Mouse (Mus musculus) hematopoietic stem cell, adult 5-6 weeks (primary cell): Measurements from ENCODE around the gene Lhx1. TPM values are rescaled to one million over a fixed set of nuclear protein-coding genes. Genes with fewer than 3 reads are reported as not detected.

Source experiments
- ATAC-seq, 2 experiments: fragments of 125-278 bp in 1 of 2; replicated peaks in 1 of 2; 2 replicates each; pipeline ENCODE4 v1.8.0; 2016 to 2017; ENCODE audit warnings: inconsistent platforms in 2 of 2, mild to moderate bottlenecking in 2 of 2, moderate number of reproducible peaks in 2 of 2, low read depth in 1 of 2, moderate TSS enrichment in 1 of 2; ENCODE audit not compliant: low FRiP score in 2 of 2, poor library complexity in 2 of 2, severe bottlenecking in 2 of 2, insufficient read depth in 1 of 2, low TSS enrichment in 1 of 2
- total RNA-seq: library from RNA; stranded (forward); fragments of 172-1452, 232-1000 nt; gene quantifications from 2 replicates; pipeline ENCODE4 v1.2.3, GENCODE M21; 2017

The Lhx1 gene
- not detected in 2 replicates for total RNA-seq

DNA sequence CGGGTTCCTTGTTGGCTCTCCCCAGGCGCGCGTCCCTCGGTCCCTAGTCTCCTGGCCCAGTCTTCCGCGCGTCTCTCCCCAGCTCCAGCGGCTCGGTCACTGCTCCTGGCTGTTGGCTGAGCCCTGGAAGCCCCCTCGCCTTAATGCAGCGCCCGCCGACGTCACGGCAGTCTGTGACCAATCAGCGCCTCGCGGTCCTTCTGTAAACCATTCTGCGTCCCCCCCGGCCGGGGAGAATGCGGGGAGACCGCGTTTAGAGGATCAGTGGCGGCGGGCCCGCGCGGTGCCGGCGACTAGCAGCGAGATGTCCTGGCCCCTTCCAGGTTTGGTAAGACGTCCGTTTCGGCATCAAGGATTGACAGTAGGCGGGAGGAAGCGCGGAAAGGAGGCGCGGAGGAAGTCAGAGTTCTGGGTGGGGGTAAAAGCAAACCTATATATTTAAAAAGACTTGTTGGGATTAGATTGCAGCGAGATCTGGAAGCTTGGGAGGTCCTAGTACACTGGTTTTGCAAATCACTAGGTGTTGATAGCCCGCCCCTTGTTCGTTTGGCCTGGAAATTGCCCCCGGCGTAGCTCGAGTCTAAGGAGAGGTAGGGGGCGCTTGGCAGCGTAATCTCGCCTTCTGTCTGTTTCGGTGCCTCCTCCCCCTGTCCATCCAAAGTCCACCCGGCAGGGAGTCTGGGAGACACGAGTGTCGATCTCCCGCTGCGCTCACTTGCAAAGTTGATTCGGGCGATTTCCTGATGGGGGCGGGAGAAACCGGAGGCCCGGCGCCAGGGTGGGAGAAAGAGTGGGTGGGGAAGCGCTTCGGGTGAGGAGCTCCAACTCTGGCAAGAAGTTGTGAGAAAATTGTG is at the start of gene Lhx1:
Gene Lhx1, minus strand, starts transcription at position 115 of the 854 bp plus-strand sequence.
- no peak for ATAC-seq

DNA sequence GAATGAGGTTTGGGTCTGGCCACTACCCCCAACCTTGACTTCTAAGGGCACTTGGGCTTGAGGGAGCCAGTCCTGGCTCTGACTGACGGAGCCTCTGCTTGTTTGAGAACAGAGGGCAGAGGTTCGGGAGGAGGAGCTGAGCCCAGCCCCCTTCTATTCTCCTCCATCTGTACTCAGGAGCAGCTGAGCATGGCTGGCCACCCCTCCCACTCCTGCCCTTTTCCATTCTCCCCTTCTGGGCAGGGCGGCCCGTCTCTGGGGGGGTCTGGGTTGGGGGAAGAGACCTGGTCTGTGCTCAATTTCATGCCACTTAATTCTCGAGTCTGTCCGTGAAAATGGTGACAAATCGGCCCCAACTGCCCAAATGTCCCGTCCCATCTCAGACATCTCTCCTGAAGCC is 49.5 kb upstream of the Lhx1 start:
- ATAC-seq = no peak

- ATAC-seq = no peak
These were observed 48.3 kb upstream of the Lhx1 start for GRCm38 (mm10) chr11:84573637-84574036.

DNA sequence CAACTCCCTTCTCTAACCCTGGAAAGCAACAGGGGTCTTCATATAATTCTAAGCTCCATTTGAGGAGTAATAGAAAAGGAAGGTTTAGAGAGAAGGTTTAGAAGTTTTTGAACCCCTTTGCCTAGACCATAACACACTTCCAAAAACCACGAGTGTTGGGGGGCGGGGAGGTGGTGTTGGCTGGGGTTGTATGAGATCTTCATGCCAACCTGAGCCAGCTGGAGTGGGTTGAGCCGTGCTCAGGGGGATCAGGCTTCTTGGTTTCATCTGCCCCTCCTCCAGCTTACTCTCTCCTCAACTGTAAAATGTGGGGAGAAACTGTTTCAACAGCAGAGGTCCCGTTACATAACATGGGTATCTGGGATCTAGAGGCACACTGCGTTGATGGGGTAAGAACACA is 45.5 kb upstream of the Lhx1 start:
- ATAC-seq = no peak

DNA sequence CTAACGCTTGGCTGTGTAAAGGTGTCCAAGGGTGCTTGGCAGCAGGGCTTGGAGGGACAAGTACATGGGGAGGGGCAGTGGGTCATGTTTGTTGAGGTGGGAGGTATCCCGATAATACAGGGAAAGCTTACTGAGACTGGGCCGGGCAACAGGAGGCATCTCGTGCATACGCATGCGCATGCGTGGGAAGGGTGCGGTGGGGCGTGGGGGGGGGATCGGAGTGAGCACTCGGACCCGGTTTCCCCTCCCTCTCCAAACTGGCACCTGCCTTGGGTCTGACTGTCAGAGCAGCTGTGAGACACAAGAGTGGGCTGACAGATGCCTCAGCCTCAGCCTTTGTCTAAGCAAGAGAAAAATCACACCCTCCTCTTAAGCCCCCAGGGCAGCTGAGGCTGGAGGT is 45.1 kb upstream of the Lhx1 start:
- ATAC-seq = no peak

DNA sequence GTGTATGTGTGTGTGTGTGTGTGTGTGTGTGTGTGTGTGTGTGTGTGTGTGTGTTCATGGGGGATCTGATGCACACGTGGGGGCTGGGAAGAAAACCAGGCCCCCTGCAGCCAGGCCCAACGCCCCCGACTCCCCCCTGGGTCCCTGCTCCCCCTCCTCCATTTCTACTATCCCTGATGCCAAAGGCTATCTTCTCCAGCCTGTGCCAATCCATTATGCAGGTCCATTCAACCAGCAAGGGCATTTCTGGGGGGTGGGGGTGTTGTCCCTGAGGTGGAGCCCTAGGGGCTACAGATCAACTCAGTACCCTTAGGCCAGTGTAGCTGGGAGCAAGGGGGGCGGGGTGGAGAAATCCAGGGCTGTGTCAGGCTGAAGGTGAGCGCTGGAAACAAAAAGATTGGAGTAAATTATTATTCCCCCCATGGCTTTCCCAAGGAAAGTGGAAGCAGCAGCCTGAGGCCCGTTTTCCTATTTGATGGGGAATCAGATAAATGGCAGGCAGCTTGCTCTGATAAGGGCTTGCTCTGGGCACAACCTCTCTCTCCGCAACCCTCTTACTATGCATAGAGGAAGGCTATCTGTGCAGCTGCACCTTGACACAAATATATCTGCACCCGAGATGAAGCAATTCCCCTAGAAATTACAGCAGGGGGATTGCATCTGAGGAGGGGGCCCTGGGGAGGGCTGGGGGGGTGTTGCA is 43.9 kb upstream of the Lhx1 start:
- no peak for ATAC-seq

GRCm38 (mm10) chr11:84568482-84568881 is 43.1 kb upstream of the Lhx1 start:
- ATAC-seq = no peak

DNA sequence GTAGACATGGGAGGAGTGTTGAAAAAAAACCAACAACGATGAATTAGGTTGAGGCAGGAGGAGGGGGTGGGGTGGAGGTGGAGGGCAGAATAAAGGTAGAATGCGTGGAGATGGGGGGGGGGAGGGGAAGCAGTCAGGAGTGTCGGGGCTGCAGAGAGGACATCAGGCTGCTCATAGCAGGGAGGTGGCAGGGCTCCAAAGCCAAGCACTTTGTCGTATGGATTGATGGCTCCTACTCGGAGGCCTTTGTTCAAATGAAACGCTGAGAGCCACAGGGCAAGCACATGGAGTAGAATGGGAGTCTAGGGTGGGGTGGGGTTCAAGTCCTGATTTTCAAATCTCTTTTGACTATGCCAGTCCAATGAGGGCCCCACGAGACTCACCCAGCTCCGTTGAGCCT is 41.4 kb upstream of the Lhx1 start:
- ATAC-seq = no peak

GRCm38 (mm10) chr11:84565224-84565623 is 39.9 kb upstream of the Lhx1 start:
- ATAC-seq = no peak

GRCm38 (mm10) chr11:84563360-84563759 is 38.0 kb upstream of the Lhx1 start:
- no peak for ATAC-seq

GRCm38 (mm10) chr11:84562758-84563347 is 37.5 kb upstream of the Lhx1 start:
- no peak for ATAC-seq

DNA sequence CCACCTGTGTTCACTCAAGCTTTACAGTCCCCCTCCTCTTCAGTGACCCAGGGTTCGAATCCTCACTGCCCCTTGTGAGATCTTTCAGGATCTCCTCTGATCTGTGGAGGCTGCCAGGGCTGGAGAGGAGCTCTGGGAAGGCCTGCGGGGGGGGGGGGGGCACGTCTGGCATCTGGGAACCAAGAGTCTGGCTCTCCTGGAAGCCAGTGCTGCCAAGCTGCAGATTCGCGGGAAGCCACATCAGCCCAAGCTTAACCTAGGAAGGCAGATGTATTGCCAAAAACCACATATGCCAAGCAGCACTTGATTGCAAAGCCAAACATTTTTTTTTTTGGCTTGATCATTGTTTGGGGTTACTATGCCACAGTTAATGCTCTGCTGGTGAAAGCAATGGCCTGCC is 36.2 kb upstream of the Lhx1 start:
- no peak for ATAC-seq

DNA sequence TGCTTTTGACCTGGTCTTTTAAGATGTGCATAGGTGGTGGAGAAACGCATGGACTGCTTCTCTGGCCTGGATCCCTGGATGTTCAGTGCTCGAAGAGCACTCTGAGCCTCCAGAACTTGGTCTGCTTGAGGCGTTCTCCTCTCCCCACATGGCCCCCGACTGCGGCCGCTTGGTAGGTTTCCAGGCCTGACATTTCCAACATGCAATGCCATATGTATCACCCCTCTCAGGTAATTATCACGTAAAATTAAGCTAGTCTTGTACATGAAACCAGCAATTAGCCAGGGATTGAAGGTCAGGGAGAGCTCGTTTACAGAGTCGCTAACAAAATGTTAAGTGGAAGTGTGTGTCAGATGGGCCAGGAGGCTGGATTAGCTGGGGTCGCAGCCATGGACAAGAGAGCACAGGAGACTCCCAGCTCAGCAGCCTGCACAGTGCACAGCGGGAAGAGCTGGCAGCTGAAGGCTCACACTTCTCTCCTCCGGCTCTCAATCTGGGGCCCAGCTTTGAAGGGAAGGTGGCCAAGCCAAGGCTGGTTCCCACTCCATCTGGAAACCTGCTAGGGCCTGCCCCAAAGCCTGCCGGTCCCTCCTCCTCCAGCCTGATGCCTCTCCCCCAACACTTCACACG is 28.6 kb upstream of the Lhx1 start:
- ATAC-seq = no peak

DNA sequence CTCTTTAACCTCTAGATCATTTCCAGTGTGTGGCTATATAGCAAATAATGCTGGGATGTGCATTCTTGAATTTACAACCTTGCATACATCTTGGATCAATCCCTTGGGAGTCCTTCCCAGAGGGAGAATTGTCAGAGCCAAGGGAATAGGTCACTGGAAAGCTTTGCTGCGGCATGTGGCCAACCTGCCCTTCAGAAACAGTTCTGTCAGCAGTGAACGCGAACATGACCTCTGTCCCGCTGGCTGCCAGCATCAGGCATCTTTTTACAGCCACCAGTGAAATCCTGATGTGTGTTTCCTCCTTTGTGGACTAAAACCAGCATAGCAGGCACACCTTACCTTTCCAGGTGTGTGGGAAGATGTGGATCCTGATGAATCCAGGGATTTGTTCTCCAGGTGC is 26.0 kb upstream of the Lhx1 start:
- ATAC-seq = no peak

GRCm38 (mm10) chr11:84549258-84549791 is 24.0 kb upstream of the Lhx1 start:
- ATAC-seq = no peak

GRCm38 (mm10) chr11:84548293-84548692 is 23.0 kb upstream of the Lhx1 start:
- ATAC-seq = no peak

GRCm38 (mm10) chr11:84539981-84540380 is 14.6 kb upstream of the Lhx1 start:
- ATAC-seq = no peak
